Mouse (Mus musculus) CH12.LX (cell line): Measurements from ENCODE around the gene Tmc8.

ENCODE experiments used
- CTCF ChIP-seq, 2 experiments: IDR thresholded peaks in 1 of 2; conservative IDR thresholded peaks in 1 of 2; 2 replicates each; pipeline ENCODE4 v1.5.1; 2011 to 2012; ENCODE audit warnings: low read depth in 2 of 2, low read length in 2 of 2, improper control_type of control experiment in 1 of 2, inconsistent platforms in 1 of 2, mild to moderate bottlenecking in 1 of 2, moderate library complexity in 1 of 2
- EP300 ChIP-seq: IDR thresholded peaks from 2 replicates; pipeline ENCODE4 v1.6.1; 2011; ENCODE audit warnings: low read length, improper control_type of control experiment
- JUN ChIP-seq: IDR thresholded peaks from 2 replicates; pipeline ENCODE4 v1.6.1; 2011; ENCODE audit warnings: low read depth, mild to moderate bottlenecking, low read length, improper control_type of control experiment, moderate library complexity; ENCODE audit not compliant: insufficient read depth
- MAX ChIP-seq: IDR thresholded peaks from 2 replicates; pipeline ENCODE4 v1.6.1; 2011; ENCODE audit warnings: low read length, improper control_type of control experiment
- MYC ChIP-seq: IDR thresholded peaks from 2 replicates; pipeline ENCODE4 v1.6.1; 2011; ENCODE audit warnings: low read depth, mild to moderate bottlenecking, improper control_type of control experiment, low read length
- NRF1 ChIP-seq: IDR thresholded peaks from 2 replicates; pipeline ENCODE4 v1.6.1; 2014; ENCODE audit warnings: low read depth, mild to moderate bottlenecking, inconsistent platforms, low read length, improper control_type of control experiment, moderate library complexity
- POLR2A ChIP-seq: IDR thresholded peaks from 2 replicates; pipeline ENCODE4 v1.6.1; 2011; ENCODE audit warnings: low read depth, mild to moderate bottlenecking, improper control_type of control experiment, low read length
- SMC3 ChIP-seq: IDR thresholded peaks from 2 replicates; pipeline ENCODE4 v1.6.1; 2011; ENCODE audit warnings: low read depth, low read length, improper control_type of control experiment
- TCF12 ChIP-seq: IDR thresholded peaks from 2 replicates; pipeline ENCODE4 v1.6.1; 2014; ENCODE audit warnings: low read depth, mild to moderate bottlenecking, inconsistent platforms, low read length, improper control_type of control experiment
- USF2 ChIP-seq: conservative IDR thresholded peaks from 2 replicates; pipeline ENCODE4 v1.6.1; 2011; ENCODE audit warnings: low read depth, low read length, improper control_type of control experiment
- ZKSCAN1 ChIP-seq: IDR thresholded peaks from 2 replicates; pipeline ENCODE4 v1.6.1; 2012; ENCODE audit warnings: low read depth, inconsistent platforms, low read length, improper control_type of control experiment, borderline replicate concordance
- ZMIZ1 ChIP-seq: IDR thresholded peaks from 2 replicates; pipeline ENCODE4 v1.6.1; 2012; ENCODE audit warnings: low read depth, mild to moderate bottlenecking, inconsistent platforms, low read length, improper control_type of control experiment

DNA sequence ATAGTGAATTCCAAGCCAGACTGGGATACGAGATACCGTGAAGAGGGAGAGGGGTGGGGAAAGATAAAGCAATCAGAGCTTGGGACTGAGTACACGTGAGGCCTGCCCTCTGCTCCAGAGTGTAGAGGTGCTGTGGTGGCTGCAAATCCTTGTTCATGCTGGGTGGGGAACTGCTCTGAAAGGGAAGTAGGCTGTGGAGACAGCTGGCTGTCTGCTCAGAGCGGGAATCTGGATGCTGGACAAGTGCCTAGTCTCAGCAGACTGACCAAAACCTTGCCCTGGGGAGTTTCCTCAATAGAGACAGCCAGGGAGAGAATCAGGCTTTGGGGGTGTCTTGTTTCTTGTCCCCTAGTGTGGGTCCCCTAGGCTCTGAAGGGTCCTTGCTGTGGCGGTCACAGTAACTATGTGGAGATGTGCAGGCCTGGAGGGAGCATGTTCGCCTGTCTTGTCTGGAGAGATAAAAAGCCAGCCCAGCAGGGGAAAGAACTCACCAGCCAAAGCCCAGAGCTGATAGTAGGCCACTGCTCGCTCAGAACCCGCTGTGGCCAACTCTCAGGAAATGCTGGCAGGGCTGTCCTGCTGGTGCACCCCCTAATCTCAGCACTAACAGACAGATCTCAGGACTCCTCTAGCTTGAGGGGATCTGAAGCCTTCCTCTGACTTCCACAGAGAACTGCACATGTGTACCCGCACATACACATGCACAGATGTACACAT, 47.2 kb downstream of the Tmc8 start:
- TF ChIP-seq MAX (0 out of 2 replicates have a peak, but pooled peaks have one; percentile 27), ZMIZ1 (no peak), SMC3 (no peak), TCF12 (no peak), EP300 (no peak), CTCF (conservative IDR thresholded peaks at IDR 0.05 in 1 of 2, IDR thresholded peaks at IDR 0.05 in 1 of 2; ENCODE audit: low read depth in 2 of 2, low read length in 2 of 2) (no peak), USF2 (no peak), POLR2A (no peak), MYC (no peak), ZKSCAN1 (no peak), JUN (no peak), NRF1 (no peak; the same call in 1 of the 2 replicates)
